Mouse (Mus musculus): Measurements from ENCODE around the gene Gcsh.

DNA sequence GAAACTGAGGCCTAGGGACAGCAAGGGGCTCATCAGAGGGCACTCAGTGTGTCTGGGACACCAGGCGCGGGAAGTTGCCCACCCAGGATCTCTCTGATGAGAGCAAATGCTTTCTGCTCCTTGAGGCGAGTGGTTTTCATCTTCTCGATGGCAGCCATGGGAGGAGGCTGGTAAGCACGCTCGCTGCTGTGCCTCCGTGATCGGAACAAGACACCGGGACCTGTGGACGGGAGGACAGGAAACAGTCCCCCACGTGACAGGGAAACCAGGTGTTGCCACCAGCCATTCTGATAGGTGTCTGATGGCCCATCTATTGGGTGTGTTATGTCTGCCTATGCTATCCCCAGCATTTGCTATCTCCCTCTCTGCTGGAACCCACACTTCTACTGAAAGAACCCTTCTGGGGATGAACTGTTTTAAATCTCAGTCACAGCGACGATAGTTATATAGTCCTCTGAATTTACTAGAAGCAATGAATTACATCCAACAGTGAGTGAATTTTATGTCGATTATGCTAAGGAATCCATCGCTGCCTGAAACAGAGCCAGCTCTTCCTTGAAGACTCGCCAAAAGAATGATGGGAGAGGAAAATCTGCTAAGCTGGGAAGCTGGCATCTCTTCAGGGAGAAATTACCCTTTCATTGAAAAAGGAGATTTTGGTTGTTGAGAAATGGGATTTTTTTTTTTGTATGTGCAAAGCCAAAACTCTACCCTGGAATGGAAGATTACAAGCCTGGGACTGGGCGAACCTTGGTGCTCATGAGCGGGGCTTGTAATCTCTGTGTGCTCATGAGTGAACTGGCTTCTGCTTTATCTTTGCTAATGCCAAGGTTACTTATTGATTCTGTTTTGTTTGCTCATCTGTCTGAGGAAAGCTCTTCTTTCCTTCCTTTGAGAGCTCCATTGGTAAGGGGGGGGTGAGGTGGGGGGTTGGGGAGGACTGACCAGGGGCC, 26.3 kb upstream of the Gcsh start:
- no peak for TF ChIP-seq GATA1 (IDR thresholded peaks at IDR 0.05; ENCODE audit: borderline replicate concordance, low read length)
- no peak for TF ChIP-seq FLI1 (IDR thresholded peaks at IDR 0.05; ENCODE audit: low read length)
